Mouse (Mus musculus) neural tube, embryonic 10.5 days (tissue): Measurements from ENCODE around the gene Stxbp1.

Source experiments
- DNase-seq: peaks from one replicate; pipeline ENCODE4 v3.0.0-alpha.2; 2017; ENCODE audit warnings: low spot score; ENCODE audit errors: extremely low spot score

The Stxbp1 gene

DNA sequence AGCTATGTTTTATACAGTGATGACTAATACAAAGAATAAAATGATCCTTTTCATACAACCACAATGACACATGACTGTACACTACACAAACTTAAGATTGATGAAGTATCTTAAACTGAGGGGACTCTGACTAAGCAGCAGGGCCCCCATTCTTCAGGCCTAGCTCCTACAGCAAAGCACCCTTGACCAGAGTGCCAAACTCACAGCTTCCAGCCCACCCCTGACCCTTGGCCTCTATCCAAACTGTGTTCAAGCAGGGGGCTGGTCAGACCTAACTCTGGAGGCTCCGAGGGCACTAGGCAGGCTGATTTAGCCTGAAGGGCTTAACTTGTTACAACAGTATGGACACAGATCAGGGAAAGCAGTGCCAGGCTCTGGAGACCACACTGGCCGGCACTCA lies 58.5 kb downstream of the Stxbp1 start:
- DNase-seq = no peak

DNA sequence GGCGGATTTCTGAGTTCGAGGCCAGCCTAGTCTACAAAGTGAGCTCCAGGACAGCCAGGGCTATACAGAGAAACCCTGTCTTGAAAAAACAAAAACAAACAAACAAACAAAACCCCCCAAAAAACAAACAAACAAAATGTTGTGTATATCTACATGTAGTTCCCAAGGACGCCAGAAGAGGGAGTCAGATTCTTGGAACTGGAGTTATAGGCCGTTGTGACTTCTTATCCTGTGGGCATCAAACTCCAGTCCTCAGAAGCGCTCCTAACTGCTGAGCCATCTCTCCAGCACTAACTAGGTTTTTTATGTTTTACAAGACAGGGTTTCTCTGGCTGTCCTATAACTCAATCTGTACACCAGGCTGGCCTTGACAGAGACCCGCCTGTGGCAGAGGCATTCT lies 59.9 kb downstream of the Stxbp1 start:
- no peak for DNase-seq

DNA sequence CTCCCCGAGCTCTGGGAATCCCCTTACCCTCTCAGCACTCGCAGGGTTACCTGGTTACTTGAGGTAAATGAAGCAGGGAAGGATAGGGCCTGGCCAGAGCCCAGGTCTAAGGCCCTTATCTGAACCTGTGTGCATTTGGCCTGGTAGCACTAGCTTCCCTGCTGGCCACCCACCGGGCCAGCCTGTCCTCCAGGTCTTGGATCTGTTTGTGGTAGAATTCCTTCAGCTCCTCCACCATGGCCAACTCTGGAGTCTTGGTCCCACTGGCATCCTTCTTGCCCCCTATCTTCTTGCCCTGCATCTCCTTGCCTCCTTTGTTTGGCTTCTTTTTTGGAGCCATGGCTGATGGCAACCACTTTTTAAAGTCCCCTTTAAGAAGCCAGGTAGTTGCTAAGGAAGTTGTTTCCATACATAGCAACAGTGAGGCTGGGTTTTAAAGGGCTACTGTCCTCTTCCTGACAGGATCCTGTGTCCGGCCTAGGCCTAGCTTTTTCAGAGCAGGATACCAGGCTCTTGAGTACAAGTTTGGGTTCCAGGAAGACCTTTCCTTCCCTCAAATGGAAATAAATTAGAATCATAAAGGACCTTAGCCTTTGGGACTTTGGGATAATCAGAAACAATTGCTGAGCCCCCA lies 62.9 kb downstream of the Stxbp1 start, which contains the start of gene Cfap157:
Gene Cfap157 (minus strand): TSS at position 381 of the 634 bp plus-strand sequence.
- DNase-seq = no peak

DNA sequence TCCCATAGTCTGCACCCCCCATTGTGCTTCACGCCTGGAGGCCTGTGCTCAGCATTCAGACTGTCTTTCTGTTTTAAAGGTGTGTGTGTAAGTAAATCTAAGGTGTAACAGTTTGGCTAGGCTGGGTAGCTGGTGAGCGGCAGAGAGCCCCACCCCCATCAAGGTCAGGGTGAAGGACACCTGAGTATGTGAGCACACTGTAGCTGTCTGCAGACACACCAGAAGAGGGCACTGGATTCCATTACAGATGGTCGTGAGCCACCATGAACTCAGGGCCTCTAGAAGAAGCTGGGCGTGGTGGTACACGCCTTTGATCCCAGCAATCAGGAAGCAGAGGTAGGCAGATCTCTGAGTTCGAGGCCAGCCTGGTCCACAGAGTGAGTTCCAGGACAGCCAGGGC lies 65.3 kb downstream of the Stxbp1 start:
- no peak for DNase-seq

DNA sequence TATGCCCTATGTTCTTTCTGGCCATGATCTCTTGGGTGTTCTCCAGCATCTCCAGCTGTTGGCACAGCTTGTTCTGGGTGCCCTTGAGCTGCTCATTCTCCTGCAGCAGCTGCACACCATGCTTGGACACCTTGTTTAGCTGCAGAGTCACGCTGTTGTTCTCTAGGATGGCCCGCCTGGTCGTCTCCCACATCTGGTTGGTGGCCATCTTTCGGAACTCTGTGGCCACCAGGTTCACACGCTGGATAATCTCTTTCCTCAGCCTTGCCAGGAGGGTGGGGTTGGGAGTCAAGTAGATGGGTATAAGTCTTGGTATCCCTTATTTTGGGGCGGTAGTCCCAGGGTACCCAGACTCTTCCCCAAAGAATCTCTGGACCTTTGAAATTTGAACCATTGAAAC lies 67.3 kb downstream of the Stxbp1 start:
- DNase-seq = no peak

DNA sequence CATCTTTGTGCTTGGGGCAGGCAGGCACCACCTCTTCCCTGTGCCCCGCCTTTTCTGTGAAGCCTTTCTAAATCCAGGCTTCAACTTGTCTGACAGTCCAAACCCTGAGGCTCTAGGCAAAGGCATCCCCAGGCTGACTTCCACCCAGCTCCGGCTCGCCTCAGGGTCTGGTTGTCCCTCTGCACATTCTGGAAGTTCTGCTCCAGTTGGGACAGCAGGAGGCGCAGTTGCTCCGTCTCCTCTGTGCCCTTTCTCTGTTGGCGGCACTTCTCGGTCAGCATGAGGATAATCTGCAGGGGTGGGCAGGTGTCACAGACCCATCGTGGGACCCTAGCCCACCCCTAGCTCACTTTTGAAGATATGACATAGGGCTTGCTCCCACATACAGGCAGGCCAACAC lies 67.9 kb downstream of the Stxbp1 start:
- DNase-seq = peak; percentile 59

DNA sequence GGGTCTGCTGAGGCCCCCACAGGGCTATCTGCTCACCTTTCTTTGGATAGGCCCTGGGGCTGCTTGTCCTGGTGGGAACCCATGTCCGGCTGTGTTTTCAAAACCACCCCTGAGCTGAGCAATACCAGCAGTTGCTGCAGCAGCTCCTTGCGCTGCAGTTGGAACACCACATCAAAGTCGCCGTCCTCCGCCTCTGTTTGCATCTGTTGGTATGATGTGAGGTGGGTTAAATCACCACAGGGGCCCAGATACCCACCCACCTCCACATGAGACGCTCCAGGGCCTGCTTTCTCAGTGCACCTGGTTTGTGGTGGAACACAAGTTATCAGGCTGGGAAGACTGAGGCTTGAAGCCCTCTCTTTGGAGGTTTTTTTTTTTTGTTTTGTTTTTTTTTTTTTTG lies 69.0 kb downstream of the Stxbp1 start:
- DNase-seq = no peak

DNA sequence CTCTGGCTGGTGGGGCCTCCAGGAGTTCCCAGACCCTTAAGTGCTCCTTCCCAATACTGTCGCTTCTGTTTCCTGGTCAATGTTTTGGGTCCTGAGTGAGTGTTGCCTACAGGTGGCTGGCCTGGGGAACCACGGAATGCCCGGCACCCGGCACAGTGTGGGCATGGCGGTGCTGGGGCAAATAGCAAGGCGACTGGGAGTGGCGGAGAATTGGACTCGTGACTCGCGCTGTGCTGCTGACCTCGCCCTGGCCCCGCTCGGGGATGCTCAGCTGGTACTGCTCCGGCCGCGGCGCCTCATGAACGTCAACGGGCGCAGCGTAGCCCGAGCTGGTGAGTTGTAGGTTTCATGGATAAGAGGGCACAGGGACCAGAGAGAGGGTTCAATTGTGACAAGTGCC lies 70.9 kb downstream of the Stxbp1 start:
- DNase-seq = no peak

DNA sequence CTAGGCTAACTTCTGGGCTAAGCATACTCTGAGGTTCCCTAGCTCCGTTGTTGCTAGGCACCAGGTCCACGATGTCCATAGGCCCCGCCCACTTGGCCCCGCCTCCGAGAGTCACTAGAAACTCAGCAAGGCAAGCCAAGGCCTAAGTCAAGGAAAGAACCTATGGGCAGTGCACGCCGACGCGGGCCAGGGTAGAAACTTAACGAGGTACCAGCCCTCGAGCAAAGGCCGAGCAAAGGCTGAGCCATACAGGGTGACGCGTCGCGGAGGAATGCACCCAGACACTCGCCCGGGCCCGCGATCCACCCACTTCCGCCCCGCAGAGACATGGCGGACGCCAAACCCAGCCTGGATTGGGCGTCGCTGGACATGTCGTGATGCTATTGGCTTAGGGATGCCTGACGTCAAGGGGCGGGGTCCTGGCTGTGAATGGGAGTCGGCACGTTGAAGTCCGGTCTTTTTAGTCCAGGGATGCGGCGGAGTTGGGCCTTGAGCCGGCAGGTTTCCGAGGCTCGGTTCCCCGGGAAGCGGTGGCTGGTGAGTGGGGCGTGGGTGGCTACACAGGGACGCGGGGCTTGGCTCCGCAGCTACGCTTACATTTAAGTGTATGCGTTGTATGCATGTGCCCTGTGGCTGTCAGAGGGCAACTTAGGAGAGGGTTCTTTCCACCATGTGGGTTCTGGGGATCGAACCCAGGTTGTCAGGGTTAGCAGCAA lies 71.5 kb downstream of the Stxbp1 start, which contains the start of the genes Ttc16 and Ptrh1:
Gene Ttc16 (minus strand): TSS at position 275 of the 716 bp plus-strand sequence.
Gene Ptrh1 (plus strand): TSS at position 428 of the 716 bp plus-strand sequence.
- DNase-seq = peak; percentile 98

DNA sequence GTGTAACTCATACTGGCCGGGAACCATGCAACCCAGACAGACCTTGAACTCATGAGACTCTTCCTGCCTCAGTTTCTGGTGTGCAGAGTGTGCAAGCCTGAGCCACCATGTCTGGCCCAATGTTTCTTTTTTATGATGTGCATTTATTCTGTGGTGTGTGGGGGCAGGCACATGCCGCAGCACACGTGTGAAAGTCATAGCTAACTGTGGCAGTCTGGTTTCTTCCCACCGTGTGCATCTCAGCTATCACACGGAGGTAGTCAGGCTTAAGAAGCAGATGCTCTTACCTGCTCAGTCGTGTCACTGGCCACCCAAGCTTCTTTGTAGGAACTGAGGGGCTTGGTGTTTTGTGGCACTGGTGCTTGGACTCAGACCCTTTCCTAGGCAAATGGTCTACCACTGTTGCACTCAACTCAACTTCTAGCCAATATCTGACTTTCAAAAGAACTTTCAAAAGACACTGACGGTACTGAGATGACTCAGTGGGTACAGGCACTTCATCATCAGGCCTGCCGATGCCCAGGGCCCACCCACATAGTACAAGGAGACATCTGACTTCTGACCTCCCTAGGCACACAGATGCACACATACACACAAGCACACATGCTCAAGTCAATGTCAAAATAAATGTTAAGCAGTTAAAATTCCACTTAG lies 74.3 kb downstream of the Stxbp1 start:
- DNase-seq = no peak

DNA sequence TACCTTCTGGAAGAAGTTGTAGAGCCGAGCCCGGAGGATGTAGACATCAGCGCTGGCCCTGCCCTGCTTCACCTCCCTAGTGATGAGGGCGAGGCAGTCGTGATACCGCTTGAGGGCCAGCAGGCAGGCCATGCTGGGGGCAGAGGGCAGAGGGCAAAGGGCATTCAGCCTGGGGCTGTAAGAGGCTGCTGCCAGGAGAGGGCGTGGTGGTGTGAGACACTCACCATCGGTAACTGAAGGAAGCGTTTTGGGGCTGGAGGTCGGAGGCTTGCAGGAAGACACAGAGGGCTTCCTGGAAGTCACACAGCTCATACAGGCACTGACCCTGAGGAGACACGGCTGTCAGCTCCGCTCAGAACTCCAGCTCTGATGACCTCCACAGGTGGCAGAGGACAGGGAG lies 75.2 kb downstream of the Stxbp1 start:
- no peak for DNase-seq

DNA sequence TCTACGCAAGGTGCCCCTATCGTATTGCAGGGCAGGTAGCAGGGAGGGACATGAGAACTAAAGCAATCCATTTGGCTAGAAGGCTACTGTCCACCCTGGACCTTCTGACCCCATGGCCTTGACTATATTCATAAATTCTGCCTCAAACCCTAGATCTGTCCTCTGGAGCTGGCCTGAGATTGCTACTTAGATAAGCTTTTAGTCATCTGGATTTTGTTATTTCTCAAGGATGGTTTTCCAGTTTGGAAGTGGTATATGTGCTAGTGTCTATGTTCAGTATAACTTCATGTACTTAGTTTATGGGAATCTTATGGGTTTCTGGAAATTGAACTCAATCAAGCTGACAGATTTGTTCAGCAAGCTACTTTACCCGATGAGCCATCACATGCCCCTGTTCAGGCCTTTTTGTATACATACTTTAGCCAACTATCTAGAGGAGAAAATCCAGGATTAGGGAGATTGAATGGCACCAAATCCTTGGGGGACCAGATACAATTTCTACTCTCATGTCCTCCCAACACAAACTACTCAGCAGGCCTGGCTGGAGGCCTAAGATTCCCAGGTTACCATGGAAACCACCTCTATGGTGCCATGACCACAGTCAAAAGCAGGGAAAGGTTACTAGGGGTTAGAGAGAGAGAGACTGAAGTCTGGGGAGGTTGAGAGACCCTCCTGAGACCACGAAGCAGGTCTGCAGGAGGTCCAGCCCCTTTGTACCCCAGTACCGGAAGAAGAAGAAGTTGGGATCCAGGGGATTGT lies 77.5 kb downstream of the Stxbp1 start:
- no peak for DNase-seq

DNA sequence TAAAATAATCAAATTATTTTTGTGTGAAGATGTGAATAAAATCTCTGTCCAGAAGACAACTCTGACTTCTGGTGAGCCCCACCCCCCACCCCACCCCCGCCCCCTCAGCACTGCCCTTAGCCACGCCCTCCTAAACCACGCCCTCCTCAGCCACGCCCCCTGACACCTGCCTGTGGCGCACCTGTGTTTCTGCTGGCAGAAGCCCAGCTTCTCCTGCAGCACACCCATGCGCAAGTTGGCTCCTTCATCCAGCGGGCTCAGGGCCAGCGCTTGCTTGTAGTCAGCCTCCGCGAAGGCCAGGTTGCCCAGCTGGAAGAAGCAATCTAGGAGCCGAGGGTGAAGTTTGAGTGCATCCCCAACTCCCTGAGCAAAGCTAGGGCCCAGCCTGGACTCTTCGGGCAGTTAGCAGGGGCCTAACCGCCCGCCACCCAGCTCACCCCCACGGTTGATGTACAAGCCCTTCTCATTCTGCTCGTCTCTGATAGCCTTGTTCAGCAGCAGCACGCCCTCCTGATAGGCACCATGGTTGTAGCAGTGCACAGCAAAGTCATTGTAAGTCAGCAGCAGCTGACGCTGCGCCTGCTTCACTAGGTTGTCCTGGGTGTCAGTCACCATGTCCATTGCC lies 78.3 kb downstream of the Stxbp1 start:
- DNase-seq = no peak

DNA sequence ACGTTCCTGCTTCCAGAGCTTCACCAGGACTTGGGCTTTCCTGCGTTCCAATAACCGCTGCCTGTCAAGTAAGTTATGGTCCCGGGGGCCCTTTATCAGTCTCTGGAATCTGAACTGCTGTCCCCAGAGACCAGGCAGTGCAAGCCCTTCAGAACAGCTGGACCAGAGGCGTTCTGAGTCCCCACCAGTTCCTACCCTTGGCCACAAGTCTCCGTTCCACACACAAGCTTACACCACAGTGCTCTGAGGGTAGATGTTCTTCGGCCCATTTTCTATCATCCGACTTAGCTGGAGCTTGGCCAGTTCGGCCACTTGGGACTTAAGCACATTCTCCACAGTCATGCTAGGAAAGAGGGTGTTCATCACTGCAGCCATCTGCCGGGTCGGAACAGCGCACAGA lies 79.8 kb downstream of the Stxbp1 start:
- DNase-seq = no peak

DNA sequence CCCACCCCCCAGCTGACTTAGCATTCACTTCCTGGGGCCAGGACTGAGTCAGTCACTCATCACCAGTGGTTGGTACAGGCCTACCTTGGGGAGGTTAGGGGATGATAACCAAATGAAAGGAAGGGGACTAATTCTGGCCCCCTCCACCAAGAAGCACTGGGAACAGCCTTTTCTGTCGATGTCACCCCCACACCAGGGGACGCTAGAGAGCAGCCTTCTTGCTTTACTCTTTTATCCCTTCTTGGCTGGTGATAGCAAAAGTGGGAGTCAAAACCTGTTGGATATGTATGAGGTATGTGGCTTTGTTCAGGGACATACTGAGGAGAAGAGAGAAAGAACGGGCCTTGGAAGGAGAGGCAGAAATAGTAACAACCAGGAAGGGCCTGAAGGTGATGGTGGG lies 83.7 kb downstream of the Stxbp1 start:
- DNase-seq = no peak

DNA sequence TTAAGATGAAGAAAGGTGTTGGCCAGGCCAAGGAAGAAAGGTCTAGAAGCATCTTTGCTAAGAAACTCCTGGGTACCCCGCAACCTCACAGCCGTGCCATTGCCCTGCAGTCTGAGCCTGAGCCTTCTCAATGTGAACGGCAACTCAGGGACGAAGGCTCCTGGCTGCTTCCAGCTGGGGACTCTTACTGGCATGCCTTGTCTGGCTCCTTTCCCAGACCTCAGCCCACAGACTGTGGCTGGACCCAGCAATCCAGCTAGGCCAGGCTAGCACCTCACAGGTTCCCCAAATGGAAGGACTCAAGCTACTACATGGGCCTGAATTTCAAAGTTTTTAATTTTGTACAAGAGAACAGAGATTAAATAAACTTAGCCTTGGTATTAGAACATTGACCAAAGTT lies 85.2 kb downstream of the Stxbp1 start:
- no peak for DNase-seq

DNA sequence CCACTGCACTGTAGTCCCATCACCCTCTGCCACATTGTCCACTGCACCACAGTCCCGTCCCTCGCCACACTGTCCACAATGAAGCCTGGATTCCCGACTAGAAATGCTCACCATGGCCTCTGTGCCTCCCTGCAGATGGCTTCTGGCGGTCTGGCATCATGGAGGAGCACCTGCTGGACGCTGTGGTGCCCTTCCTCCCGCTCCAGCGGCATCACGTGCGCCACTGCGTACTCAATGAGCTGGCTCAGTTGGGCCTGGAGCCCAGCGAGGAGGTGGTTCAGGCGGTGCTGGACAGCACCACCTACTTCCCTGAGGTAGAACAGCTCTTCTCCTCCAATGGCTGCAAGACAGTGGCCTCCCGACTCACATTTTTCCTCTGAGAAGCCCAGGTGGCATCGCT lies 85.7 kb downstream of the Stxbp1 start:
- DNase-seq = no peak

DNA sequence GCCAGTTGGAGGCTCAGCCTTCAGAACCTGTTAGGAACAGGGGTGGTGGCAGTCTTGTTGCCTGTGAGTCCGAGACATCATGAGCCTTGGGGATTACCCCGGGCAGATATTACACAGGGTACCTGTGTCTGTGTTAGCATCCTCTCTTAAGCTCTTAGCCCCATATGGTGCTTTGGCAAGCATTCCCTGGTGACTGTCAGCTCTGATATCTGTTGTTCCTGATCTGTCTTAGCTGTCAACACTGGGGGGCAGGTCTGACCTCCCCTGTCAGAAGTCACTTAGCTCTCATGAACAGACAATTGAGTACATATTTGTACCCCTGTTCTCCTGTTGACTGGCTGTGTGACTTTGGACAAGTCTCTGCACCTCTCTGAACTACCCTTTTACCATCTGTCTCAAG lies 88.0 kb downstream of the Stxbp1 start:
- DNase-seq = no peak

DNA sequence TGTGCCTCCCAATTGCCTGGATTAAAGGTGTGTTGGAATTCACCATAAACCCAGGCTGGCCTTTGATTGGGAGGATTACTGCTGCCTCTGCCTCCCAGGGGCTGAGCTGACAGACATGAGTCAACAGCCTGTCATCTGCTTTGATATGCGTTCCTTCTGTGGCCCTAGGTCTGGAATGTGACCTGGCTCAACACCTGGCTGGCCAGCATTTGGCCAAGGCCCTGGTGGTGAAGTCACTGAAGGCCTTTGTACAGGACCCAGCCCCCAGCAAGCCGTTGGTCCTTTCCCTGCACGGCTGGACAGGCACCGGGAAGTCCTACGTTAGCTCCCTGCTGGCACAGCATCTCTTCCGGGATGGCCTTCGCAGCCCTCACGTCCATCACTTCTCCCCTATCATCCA lies 88.5 kb downstream of the Stxbp1 start:
- no peak for DNase-seq

DNA sequence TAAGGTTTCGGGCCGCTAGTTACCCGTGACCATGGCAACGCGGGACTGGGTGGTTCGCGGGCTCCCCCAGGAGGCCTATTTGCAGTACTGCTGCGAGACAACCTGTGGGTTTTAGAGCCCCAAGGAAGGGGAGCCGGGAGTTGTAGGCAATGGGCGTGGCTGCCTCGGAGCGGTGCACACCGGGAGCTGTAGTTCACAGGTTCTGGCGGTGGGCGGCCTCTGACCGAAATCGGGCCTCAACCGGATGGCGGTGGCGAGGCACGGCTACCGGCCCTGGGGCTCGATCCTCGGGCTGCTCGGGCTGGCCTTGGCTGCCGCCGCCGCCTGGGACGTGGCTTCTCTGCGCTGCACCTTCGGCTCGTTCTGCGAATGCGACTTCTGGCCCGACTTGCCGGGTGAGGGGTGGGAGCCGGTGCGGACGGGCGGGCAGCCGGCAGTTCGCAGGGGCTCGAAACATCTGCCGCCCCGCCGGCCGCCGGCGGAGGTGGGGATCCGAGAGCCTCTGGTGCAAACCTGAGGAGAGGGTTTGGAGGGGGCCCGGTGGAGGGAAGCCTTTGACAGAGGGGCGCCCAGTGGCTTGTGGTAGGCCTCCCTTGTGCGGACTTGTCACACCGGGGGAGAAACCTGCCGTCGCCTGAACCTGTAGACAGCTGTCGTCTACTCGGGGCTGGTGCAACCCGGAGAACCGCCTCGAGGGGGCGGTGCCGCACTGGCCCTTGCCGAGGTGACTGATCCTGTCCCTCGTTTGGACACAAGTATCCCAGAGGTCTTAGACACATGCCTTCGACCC lies 89.8 kb downstream of the Stxbp1 start, which contains the start of gene Tor2a:
Gene Tor2a (plus strand): TSS at position 179 of the 790 bp plus-strand sequence.
- peak; percentile 97 for DNase-seq
